Mouse (Mus musculus): Measurements from ENCODE around the gene Vav1.

Gene Vav1

DNA sequence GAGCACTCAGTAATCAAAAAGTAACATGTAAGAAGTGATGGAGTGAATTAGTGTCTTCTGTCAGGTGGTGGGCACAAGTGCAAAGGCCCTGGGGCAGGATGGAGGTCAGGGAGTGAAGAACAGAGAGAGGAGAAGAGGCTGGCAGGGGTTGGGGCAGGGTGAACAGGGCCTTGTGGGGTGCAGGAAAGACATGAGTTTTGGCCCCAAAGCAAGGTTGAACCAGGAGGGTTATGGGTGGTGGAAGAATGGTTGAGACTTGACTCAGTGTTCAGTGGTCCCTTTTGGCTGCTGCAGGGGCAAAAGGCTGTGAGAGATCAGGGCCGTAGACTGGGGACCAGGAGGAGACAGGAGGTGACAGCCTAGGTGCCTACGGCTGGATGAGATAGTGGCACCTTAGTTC lies 363 bp upstream of the Vav1 start:
- DNase-seq (ENCODE audit: extremely low spot score, low read depth, low spot score), result no peak

DNA sequence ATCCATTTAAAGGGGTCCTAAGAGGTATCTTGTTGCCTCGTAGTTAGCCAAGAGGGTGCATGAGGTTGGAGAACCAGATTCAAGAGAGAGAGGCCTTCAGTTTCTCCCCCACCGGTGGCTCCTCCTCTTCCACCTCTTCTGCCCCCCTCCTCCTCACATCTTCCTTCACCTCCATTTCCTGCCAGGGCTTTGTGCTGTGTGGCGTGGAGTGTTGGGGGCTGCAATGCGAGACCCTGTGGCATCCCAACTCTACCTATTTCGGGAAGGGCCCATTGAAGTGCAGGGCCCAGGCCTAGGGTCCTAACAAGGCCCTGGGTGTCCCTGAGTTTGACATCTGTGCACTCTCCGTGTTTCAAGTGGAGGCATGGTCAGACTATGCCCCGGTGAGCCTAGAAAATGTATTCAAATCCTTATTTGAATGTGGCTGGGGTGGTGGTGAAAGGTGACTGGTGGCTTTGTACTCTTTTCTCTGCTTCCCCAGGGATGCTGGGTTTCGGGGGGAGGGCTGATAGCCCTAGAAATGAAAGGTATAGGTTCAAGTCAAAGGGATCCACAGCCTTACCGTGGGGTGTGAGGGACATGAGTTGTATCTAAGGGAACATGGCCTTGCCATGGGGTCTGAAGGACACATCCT lies 808 bp downstream of the Vav1 start:
- DNase-seq (ENCODE audit: extremely low spot score, low read depth, low spot score), result no peak

DNA sequence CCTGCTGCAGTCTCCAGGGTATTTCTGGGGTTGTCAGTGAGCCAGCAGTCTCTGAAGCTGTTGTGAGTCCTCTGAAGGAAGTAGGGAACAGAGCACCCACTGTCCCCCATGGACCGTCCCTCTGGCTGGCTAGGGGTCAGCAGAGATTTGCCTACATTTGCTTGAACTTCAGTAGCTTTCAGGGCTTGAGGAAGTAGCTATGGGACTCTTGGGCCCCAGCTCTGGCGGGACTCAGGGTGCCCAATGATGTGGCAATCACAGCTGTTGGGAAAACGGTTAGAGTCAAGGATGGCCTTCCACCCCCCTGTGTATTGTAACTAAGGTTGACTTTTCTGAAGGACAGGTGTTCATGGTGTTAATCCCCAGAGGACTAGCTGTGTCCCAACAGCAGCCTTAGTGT lies 1.5 kb downstream of the Vav1 start:
- DNase-seq (ENCODE audit: extremely low spot score, low read depth, low spot score), result no peak

DNA sequence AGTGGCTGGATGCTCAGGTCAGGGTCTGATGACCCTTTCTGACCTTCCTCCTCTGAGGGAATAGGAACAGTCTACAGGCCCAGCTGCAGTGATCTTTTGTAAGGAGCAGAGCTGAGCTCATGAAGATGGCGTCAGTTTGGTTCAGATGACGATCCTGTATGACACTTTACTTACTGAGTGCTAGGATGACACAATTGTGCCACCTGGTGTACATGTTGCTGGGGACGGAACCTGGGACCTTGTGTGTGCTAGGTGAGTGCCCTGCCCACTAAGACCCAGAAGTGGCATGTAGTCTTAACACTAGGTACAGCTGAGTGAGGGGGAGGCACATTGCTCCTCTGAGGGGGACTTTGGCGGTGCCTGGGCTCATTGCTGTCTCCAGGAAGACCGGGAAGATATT lies 5.0 kb downstream of the Vav1 start:
- DNase-seq (ENCODE audit: extremely low spot score, low read depth, low spot score), result no peak

DNA sequence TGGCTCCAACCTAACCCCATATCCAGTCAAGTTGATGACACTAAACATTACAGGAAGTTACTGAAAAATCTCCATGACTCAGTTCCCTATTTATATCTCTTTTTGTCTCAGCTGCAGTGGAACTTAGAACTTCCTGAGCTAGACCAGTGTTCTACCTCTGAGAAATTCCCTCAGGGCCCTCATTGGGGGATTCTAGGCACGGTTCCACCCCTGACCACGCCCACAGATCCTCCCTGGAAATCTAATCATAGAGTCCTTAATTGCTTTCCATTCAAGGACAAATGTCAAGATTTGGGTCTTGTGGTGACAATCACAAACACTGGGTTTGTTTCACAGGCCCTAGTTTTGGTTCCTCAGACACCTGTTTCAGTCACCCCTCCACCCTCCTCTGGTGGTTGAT lies 6.2 kb downstream of the Vav1 start:
- no peak for DNase-seq (ENCODE audit: extremely low spot score, low read depth, low spot score)

DNA sequence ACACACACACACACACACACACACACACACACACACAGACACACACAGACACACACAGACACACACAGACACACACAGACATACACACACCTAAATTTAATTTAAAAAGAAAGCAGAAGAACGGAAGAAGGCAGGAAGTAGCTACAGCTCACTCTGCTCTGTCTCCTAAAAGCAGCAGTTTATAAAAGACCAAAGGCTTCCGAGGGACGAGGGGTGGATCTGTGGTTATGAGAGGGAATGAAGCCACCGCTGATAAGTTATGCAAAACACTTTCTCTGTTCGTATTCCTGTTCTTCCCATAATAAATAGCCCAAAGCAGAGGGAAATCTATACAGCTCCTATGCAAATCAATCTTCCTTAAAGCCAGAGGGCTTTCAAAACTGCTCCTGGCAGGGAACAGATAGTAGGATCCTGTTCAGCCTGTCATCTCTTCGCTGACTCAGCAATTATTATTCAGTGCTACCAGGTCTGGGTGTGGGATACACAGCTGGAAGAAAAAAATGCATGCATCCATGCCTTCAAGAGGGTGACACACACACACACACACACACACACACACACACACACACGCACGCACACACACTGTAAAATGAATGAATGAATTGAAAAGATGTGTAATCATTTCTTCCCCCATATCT lies 7.9 kb downstream of the Vav1 start:
- DNase-seq (ENCODE audit: extremely low spot score, low read depth, low spot score), result no peak

DNA sequence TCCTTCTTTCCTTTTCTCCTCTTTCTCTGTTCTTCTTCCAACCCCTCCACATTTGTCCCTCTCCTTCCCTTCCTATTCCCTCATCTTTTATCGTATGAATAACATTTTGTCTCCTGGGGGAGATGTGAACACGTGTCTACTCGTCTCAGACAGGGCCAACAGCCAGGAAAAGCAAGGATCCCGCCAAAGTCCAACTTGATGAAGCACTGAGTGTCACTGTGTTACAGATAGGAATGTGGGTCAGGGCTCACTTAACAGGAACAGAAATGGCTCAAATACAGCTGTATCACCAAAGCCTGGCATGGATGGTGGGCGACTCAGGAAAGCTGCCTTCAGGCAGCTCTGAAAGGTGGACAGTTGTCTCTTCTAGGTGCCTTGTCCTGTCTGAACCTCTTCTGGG lies 10.4 kb downstream of the Vav1 start:
- DNase-seq (ENCODE audit: extremely low spot score, low read depth, low spot score), result no peak

DNA sequence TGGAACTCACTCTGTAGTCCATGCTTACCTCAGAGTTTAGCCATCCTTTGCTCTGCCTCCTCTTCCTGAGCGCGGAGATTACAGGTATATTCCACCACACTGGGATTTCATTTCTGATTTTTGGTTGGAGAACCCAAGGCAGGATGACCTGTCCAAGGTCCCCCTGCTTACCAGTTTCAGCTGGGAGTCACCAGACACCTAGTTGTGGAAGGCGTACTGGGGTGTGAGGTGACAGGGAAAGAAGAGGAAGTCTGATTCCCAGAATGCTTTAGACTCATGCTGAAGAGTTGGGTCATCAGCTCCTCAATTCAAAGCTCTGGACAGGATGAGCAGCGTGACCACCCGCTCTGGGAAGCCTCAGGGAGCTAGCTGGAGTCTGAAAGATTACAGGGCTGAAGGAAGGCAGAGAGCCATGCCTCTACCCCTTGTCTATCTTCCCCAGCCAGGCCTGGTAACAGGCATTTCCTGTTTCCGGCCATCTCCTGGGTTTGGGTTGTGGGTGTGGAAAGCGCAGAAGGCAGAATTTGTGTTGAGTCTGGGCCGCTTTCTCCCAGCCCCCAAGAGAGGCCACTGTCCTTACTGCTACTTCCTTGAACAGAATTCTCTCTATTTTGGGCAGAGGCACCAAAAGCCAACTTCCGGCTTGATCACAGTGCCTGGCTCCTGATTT lies 11.2 kb downstream of the Vav1 start:
- DNase-seq (ENCODE audit: extremely low spot score, low read depth, low spot score), result no peak

DNA sequence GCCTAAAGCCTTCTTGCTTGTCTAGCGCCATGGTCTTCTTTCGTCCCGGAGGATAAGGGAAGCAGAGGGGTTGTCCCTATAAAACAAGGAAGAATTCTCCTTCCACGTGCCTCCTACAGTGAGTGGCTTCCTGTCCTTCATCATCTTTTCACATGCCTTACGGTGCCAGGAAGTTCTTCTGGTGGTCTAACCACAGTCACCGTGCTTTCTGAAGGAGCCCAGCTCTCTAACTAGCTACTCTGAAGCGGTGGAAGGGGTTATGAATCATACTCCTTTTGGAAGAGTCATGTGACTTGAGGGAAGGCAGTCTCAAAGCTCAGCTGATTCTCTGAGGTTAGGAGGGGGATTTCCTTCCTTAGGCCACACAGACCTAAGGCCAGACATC lies 11.8 kb downstream of the Vav1 start:
- DNase-seq (ENCODE audit: extremely low spot score, low read depth, low spot score), result no peak

DNA sequence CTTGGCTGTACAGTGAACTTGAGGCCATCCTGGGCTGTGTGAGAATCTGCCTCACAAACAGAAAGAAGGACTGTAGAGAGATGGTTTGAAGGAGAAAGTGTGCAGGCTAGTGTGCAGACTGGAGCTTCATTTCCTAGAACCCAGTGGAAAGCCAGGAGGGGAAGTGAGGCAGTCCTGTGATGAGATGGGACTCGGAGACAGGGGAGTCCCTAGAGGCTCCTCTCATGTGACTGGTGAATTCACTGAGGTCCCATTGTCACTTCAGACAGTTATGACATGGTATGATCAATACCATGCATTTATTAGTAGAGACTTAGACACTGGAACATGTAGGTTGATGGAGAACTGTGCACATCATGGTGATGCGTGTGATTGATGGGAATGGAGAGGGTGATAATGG lies 13.4 kb downstream of the Vav1 start:
- no peak for DNase-seq (ENCODE audit: extremely low spot score, low read depth, low spot score)

DNA sequence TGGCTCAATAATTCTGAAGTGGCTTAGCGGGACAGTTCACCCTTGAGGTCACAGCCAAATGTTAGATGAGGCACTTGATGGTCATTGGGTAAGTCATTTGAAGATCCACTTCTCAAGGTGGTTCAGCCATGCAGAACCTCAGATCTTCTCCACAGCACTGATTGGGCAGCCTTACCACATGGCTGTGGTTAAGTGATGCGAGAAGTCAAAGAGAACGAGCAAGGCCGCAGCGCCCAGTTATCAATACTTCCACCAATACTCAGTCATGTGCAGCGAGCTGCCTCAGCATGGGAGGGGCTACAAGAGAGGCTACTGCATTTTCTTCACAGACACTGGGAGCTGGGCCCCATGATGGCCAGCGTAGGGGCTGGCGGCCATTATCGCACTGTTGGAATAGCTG lies 14.1 kb downstream of the Vav1 start:
- no peak for DNase-seq (ENCODE audit: extremely low spot score, low read depth, low spot score)

DNA sequence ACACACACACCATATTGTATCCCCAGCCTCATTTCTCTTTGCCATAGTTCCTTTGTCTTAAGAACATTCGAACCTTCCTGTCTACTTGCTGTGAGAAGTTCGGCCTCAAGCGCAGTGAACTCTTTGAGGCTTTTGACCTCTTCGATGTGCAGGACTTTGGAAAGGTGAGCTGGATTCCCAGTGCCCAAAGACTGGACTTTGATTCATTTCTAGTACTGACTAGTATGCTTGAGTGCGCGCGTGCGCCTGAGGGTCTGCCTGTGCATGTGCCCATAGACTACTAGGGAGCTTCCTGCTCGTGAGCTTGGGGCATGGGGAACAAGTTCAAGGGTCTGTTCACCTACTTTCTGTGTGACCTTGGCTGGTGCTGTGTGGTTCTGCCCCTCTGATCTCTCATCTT lies 17.0 kb downstream of the Vav1 start:
- DNase-seq (ENCODE audit: extremely low spot score, low read depth, low spot score), result no peak

DNA sequence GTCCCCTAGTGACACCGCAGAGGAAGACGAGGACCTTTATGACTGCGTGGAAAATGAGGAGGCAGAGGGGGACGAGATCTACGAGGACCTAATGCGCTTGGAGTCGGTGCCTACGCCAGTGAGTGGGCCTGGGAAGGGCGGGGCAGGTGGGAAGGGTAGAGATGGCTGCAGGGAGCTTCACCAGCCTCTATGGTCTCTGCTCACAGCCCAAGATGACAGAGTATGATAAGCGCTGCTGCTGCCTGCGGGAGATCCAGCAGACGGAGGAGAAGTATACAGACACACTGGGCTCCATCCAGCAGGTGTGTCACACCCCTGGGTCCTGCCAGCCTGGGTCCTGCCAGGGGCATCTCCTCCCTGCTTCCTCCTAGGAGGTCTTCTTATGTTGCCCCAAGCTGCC lies 18.1 kb downstream of the Vav1 start:
- no peak for DNase-seq (ENCODE audit: extremely low spot score, low read depth, low spot score)

DNA sequence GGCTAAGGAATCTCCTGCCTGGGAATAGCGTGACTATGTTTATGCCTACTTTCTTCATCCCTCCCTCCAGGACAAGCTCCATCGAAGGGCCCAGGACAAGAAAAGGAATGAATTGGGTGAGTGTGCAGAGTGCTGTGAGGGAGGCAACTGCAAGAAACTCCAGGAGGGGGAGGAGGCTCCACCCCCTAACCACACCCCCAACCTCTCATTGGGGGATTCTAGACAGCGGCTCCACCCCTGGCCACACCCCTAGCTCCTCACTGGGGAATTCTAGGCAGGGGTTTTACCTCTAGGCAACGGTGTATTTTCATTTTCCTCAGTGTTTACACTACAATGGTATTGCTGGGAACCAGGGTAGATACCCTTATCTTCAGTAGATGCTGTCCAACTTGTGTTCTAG lies 26.7 kb downstream of the Vav1 start:
- no peak for DNase-seq (ENCODE audit: extremely low spot score, low read depth, low spot score)

DNA sequence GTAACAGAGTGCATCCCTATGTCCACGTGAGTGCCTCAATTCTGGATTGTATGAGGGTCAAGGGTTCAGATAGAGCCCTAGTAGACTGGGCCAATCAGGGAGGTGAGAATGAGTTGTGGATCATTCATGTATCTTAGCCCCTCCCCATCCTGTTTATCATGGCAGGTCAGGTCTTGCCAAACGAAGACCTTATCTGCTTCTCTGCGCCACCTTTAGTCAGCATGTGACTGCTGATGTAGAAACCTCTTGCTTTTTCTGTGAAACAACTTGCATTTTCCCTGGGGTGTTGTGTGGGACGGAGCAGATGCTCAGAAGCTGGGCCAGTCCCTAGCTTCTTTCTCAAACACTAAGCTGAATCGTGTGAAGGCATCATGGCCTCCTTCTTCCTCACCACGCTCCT lies 28.2 kb downstream of the Vav1 start:
- no peak for DNase-seq (ENCODE audit: extremely low spot score, low read depth, low spot score)

DNA sequence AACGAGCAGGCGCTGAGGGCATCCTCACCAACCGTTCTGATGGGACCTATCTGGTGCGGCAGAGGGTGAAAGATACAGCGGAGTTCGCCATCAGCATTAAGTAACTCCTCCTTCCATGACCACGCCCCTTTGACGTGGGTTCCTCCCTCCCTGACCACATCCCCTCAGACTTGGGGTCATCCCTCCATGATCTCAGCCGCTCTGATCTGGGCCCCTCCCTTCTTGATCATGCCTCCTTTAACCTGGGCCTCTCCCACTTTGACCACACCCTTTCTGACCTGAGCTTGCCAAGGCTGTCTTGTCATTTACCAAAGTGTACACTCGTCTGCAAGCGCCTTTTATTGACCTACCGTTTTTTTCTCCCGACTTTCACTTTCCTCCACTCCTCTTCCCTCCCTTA lies 32.9 kb downstream of the Vav1 start:
- no peak for DNase-seq (ENCODE audit: extremely low spot score, low read depth, low spot score)

DNA sequence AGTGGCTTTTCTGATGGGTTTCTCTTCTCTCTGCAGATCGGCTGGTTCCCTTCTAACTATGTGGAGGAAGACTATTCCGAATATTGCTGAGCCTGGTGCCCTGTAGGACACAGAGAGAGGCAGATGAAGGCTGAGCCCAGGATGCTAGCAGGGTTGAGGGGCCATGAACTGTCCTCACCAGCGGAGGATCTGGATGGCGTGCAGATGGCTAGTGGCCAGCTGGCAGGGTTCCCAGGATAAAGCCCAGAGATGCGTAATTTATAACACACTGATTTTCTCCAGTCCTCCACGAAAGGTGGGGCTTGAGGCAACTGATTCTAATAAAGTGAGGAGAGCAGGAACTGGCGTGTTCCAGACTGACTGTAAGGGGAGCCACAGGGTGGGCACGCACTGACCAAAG lies 48.7 kb downstream of the Vav1 start:
- DNase-seq (ENCODE audit: extremely low spot score, low read depth, low spot score), result no peak

DNA sequence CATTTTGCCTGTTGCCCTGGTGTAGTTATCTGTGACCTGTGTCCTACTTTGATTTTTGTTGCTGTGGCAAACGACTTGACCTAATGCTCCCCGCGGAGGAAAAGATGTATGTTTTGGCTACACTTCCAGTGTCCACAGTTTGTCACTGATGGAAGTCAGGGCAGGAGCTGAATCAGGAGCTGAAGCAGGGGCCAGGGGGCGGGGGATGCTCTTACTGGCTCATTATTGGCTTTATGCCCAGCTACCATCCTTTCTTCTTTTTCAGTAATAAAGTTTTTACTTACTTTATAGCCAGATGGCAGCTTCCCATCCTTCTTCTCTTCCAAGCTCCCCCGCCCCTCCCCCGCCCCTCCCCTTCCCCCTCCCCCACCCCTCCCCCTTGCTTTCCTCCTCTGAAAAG lies 50.0 kb downstream of the Vav1 start:
- no peak for DNase-seq (ENCODE audit: extremely low spot score, low read depth, low spot score)

DNA sequence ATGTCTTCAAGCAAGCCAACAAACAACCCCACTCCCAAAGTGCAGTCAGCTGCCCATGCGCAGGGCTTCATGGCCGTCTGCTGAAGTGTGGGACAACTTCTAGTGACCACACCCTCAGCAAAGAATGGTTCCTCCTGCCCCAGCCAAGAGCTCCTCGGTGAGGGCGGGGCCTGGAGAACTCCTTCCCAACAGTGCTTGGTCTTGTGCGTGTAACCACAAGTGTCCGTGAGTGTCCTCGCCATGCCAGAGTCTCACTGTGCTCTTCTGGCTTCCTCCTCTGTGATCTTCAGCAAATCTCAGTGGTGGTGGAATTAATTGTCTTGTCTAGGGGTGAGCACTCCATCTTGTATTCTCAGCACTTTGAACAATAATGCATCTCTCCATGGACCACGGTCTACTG lies 52.1 kb downstream of the Vav1 start:
- DNase-seq (ENCODE audit: extremely low spot score, low read depth, low spot score), result no peak

DNA sequence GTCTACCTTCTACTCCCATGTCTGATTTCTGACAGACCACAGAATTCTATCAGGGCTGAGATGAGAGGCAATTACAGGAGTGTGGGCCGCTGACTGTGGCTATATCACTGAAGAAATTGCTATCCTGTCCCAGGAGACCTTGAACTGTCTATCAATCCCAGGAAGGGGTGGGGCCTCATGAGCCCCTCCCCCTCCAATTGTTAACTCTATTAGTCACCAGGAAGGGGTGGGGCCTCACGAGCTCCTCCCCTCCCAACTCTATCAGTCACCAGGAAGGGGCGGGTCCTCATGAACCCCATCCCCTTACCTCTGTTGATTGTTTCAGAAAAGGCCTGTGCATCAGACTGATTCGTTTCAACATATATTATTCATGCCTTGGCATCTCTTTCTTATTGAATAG lies 53.3 kb downstream of the Vav1 start:
- DNase-seq (ENCODE audit: extremely low spot score, low read depth, low spot score), result no peak

DNA sequence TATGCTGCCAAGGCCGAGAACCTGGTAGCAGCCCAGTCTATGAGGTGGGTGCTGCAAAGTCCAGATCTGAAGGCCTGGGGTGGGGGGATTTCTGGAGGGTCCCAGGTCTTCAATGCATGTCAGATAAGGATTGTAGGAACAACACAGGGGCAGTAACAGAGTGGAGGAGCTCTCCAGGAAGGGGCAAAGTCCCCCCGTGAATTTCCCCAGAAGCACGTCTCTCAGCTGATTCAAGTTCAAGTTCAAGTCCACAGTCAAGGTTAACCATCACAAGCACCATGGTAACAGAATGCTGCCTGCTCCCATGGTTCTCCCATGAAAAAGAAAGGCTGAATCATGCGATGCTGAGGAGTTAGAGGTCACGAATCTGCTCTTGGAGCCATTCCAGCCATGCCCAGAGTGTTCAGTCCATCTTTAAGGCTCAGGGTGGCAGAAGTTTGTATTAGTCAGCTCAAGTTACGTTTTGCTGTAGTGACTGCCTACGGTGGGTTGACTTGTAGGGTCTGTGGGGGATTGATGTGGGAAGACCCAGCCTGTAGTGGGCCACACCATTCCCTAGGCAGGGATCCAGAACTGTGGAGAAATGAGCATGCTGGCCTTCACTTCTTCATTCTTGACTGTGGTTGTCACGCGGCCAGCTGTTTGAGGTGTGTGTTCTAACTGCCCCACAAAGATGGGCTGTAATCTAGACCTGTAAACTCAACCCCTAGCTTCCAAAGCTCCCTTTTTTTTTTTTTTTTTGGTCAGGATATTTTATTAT lies 55.3 kb downstream of the Vav1 start:
- no peak for DNase-seq (ENCODE audit: extremely low spot score, low read depth, low spot score)

DNA sequence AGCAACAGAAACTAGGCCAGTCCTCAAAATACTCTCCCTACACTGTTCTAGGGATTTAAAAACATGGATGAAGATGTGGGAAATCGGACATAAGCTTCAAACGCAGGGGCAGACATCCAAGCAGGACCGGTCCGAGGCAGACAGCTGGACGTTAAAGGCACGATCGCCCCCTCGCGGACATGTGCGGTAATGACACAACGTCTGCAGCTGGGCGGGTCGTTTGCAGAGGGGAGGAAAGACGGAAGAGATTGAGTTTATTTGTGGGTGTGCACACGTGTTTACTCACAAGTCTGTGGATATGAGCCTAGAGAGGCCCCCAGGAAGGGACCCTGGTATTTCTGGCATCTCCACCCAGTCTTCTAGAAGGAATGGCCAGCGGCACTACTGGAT lies 55.9 kb downstream of the Vav1 start:
- peak; percentile 39 for DNase-seq (ENCODE audit: extremely low spot score, low read depth, low spot score)
